Mouse (Mus musculus) heart, adult 2 months (tissue): ENCODE measurements around the gene Ppt2.

Experiments
- CTCF ChIP-seq: fragments of 200-600 bp; IDR thresholded peaks from 2 replicates; pipeline ENCODE4 v1.8.1; 2022; ENCODE audit warnings: antibody characterized with exemption, mild to moderate bottlenecking, moderate library complexity
- POLR2A ChIP-seq: fragments of 200-500 bp; IDR thresholded peaks from 2 replicates; pipeline ENCODE4 v1.6.1; 2011; ENCODE audit warnings: mild to moderate bottlenecking, low read depth, low read length, control low read depth; ENCODE audit not compliant: insufficient read depth

DNA sequence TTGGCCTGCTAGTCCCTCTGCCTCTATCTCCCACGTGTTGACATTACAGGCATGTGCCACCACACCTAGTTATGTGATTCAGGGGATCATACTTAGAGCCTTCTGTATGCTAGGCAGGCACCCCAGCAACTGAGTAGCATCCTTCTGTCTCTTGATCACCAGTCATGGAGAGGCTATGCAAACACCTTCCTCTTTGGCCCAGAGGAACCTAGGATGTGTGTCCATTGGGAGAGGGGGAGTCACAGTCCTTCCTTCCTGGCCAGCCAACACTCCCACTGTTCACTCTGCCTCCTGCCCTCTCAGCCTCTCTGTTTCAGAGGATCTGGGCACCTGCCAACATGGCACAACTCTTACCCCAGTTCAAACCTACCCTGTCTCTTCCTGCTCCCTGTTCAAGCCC is 35.2 kb upstream of the Ppt2 start:
- TF ChIP-seq CTCF (no peak), POLR2A (no peak)
